Mouse (Mus musculus): Measurements from ENCODE around the gene Cgas. TPM values are rescaled to one million over a fixed set of nuclear protein-coding genes. Genes with fewer than 3 reads are reported as not detected.

The Cgas gene
- polyA plus RNA-seq, 1 experiment from 2014 or later, result 0.55 TPM

DNA sequence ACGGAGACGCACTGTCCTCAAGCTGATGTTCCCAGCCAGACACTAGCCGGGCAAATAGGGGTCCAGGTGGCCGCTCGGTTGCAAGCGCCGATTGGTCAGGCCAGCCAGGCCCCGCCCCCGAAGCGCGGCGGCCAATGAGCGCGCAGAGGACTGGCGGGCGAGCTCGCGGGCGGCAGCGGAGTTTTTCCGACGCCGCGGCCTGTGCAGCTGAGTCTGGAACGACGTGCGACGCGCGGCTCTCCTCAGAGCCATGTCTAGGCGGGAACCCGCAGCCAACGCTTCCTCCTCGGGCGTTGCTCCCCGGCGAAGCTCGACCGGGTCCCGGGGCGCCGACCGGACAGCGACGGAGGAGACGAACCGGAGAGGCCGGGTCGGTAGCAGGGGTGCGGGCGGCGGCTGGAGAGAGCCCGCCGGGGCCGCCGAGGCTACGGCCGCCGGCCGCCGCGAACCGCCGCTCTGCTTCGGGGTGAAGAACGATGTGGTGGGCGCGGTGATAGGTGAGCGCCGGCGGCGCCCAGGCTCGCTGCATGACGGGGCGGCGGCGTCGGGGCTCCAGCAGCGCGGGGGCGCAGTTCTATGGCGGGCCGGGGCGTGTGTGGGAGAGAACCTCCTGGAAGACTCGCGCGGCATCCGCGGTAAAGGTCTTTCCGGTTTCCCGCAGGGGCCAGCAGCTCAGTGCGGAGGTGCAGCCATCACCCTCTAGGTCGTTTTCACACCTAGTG is 47.2 kb downstream of the Cgas start, which contains the start of gene Ddx43:
Gene Ddx43 (plus strand): TSS at position 148 of the 722 bp plus-strand sequence.
- Histone ChIP-seq H3K4me1 (peaks cover 10% of the 10 kb centered on the region), H3K27me3 (replicated peaks; ENCODE audit: low read depth, poor library complexity, severe bottlenecking) (peaks cover 81% of the 10 kb centered on the region), H3K27ac (replicated peaks) (peak within 1 kb of the TSS; percentile 20; the same call in 1 of the 2 replicates), H3K36me3 (replicated peaks) (no peaks in the 10 kb centered on the region), H3K4me3 (peak within 1 kb of the TSS; percentile 50), H3K9me3 (no peaks in the 10 kb centered on the region)
- DNase-seq (ENCODE audit: low spot score), result peak; percentile 87
- 7% methylated on average over 93 of the region's 93 CpGs for WGBS

DNA sequence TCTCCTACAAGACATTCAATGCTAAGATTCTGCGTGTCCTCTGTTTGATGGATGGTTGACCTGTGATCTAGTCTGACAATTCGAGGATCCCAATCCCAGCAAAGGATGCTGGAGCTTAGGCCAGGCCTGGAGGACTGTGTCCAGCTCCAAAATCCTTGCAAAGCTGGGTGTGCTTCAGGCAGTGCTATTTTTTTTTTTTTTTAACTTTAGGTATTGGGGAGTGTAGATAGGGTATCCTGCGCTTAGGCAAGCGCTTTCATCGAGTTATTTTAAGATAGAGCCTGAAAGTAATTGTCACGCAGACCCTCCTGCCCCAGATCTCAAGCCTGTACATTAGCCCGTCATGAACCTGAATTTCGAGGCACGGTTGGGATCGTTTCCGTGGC is 47.8 kb downstream of the Cgas start:
- Histone ChIP-seq H3K4me3 (peak overlapping the region; percentile 50), H3K36me3 (replicated peaks) (no peaks in the 10 kb centered on the region), H3K27ac (replicated peaks) (no peak overlapping the region), H3K27me3 (replicated peaks; ENCODE audit: low read depth, poor library complexity, severe bottlenecking) (peaks cover 82% of the 10 kb centered on the region), H3K9me3 (no peaks in the 10 kb centered on the region), H3K4me1 (peaks cover 10% of the 10 kb centered on the region)
- DNase-seq (ENCODE audit: low spot score), result no peak
- WGBS, result 43% methylated on average over 11 of the region's 11 CpGs

DNA sequence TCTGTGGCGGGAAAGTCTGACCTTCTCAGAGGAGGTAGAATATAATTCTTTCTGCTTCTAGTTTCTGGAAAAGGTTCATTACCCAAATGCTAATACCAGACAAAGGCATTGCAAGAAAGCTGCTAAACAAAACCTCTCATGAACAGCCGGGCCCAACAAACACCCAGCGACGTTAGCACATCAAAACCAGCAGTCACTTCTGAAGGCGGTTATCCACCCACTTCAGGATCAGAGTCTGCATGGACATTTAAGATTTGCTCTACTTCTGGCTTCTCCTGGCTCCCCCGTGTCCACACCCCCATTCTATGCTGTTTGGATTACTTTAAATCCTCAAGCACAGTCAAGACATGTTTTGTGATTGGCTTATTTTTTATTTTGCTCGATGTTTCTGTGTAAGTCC is 48.4 kb downstream of the Cgas start:
- Histone ChIP-seq H3K27ac (replicated peaks) (no peak overlapping the region), H3K36me3 (replicated peaks) (no peaks in the 10 kb centered on the region), H3K4me1 (peaks cover 10% of the 10 kb centered on the region), H3K9me3 (no peaks in the 10 kb centered on the region), H3K27me3 (replicated peaks; ENCODE audit: low read depth, poor library complexity, severe bottlenecking) (peaks cover 81% of the 10 kb centered on the region), H3K4me3 (no peak overlapping the region)
- WGBS, result 68% methylated on average over 7 of the region's 7 CpGs
- no peak for DNase-seq (ENCODE audit: low spot score)

DNA sequence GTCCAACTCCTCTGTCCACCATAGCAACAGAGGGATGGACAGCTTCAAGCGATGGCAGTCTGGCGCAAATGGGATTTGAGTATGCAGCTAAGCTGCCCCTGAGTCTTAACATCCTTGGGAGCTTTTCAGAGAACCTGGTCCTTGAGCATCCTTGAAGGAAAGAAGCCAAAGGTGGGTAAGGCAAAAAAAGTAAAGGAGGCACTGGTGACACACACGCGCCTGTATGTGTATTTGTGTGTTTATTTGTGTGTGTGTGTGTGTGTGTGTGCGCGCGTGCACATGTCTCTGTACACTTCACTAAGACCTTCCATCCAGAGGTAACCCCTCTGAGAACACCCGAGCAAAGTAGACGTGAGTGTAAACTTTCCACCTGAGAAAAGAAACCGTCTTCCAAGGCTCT is 49.3 kb downstream of the Cgas start:
- DNase-seq (ENCODE audit: low spot score), result no peak
- H3K27ac ChIP-seq (replicated peaks), result no peak overlapping the region

DNA sequence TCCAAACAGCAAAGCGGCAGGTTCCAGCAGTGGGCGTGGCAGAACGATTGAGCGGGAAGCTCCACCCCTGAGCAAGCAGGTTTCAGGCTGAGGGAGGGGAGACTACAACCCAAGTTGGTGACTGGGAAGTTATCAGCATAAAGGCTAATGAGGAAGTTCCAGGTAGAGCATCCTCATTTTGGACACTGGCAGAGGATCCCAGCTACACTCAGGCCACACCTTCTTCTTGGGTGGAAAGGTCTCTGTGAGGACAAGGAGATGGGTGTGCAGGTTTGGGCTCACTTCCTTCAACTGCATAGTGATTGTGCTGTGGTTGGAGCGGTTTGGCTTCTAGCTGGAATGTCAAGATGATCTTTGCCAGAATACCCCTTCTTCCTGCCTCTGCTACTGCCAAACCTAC is 53.1 kb downstream of the Cgas start:
- peaks cover 38% of the 10 kb centered on the region for H3K27me3 ChIP-seq (replicated peaks; ENCODE audit: low read depth, poor library complexity, severe bottlenecking)
- WGBS, result 61% methylated on average over 5 of the region's 5 CpGs
- H3K9me3 ChIP-seq, result no peaks in the 10 kb centered on the region
- no peak overlapping the region for H3K27ac ChIP-seq (replicated peaks)
- no peak for DNase-seq (ENCODE audit: low spot score)
- no peaks in the 10 kb centered on the region for H3K36me3 ChIP-seq (replicated peaks)
- H3K4me3 ChIP-seq, result no peak overlapping the region
- H3K4me1 ChIP-seq, result no peaks in the 10 kb centered on the region

More for the DNA sequence above, 49.3 kb downstream of the Cgas start:
- no peaks in the 10 kb centered on the region for H3K36me3 ChIP-seq (replicated peaks)
- H3K4me1 ChIP-seq, result peaks cover 10% of the 10 kb centered on the region
- peaks cover 73% of the 10 kb centered on the region for H3K27me3 ChIP-seq (replicated peaks; ENCODE audit: low read depth, poor library complexity, severe bottlenecking)
- H3K9me3 ChIP-seq, result no peaks in the 10 kb centered on the region
- no peak overlapping the region for H3K4me3 ChIP-seq
- WGBS, result 86% methylated on average over 10 of the region's 10 CpGs

DNA sequence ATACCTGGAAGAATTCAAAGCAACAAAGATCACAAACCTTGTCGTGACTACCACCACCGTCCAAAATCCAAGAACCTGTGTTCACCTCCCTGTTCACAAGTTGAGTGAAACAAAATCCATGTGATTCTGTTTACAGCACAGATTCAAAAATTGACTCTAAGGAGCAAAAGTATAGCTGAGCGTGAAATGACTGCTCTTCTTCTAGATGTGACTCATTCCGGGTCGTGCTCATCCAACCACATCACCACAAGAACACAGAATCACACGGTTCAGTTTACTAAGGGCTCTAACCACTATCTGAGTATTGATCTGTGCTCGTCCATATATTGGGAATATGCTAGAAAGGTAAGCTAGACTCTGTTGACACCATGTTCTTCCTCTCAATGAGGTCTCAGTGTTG is 56.1 kb downstream of the Cgas start:
- 87% methylated on average over 7 of the region's 7 CpGs for WGBS
- H3K36me3 ChIP-seq (replicated peaks), result no peaks in the 10 kb centered on the region
- H3K27me3 ChIP-seq (replicated peaks; ENCODE audit: low read depth, poor library complexity, severe bottlenecking), result peaks cover 9% of the 10 kb centered on the region
- H3K27ac ChIP-seq (replicated peaks), result no peak overlapping the region
- DNase-seq (ENCODE audit: low spot score), result no peak
- no peak overlapping the region for H3K4me3 ChIP-seq
- no peaks in the 10 kb centered on the region for H3K9me3 ChIP-seq
- no peaks in the 10 kb centered on the region for H3K4me1 ChIP-seq

DNA sequence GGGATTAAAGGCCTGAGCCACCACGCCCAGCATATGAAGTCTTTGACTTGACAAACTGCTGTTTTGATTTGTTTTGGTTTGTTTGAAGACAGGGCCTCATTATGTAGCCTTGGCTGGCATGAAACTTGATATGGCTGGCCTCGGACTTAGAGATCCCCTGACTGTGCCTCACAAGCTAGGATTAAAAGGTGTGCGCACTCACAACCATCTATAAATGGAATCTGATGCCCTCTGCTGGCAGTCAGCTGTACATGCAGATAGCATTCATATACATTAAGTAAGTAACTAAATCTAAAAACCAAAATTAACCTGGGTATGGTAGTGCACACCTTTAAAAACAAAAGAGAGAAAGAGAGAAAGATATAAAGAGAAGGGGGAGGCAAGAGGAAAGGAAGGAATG is 57.1 kb downstream of the Cgas start:
- 52% methylated on average over 3 of the region's 3 CpGs for WGBS
- DNase-seq (ENCODE audit: low spot score), result peak; percentile 22
- Histone ChIP-seq H3K36me3 (replicated peaks) (no peaks in the 10 kb centered on the region), H3K4me1 (no peaks in the 10 kb centered on the region), H3K27ac (replicated peaks) (no peak overlapping the region), H3K4me3 (no peak overlapping the region), H3K27me3 (replicated peaks; ENCODE audit: low read depth, poor library complexity, severe bottlenecking) (peaks cover 2% of the 10 kb centered on the region; the same call in 1 of the 2 replicates), H3K9me3 (no peaks in the 10 kb centered on the region)

Small RNAs within 50 kb of the gene (microRNA-seq; reads per million reads assigned to microRNA genes)
- not detected for gene Gm26377

Other genes with a start within 250 kb of the Cgas start
- not detected in 2 replicates for gene Gsta1, start 212.6 kb downstream of the Cgas start, polyA plus RNA-seq (2016; fragmentation: Nextera tagmentation; extraction: Ambion mirVana)
- gene Gm3776, start 186.1 kb downstream of the Cgas start, polyA plus RNA-seq (2016; fragmentation: Nextera tagmentation; extraction: Ambion mirVana), result not detected in 2 replicates
- not detected in 2 replicates for gene Gm10639, start 153.3 kb downstream of the Cgas start, polyA plus RNA-seq (2016; fragmentation: Nextera tagmentation; extraction: Ambion mirVana)
- not detected in 2 replicates for gene Omt2a, start 128.4 kb downstream of the Cgas start, polyA plus RNA-seq (2016; fragmentation: Nextera tagmentation; extraction: Ambion mirVana)
- gene Omt2b, start 115.6 kb downstream of the Cgas start, polyA plus RNA-seq (2016; fragmentation: Nextera tagmentation; extraction: Ambion mirVana), result not detected in 2 replicates
- gene Gsta2, start 87.4 kb downstream of the Cgas start, polyA plus RNA-seq (2016; fragmentation: Nextera tagmentation; extraction: Ambion mirVana), result not detected in 2 replicates
- 0.26 TPM in 1 of 2 replicates, not detected in the other for gene Dppa5a, start 75.1 kb downstream of the Cgas start, polyA plus RNA-seq (2016; fragmentation: Nextera tagmentation; extraction: Ambion mirVana)
- gene Ooep, start 64.5 kb downstream of the Cgas start, polyA plus RNA-seq (2016; fragmentation: Nextera tagmentation; extraction: Ambion mirVana), result 0.80 and 0.96 TPM in 2 replicates
- 0.12 TPM in 1 of 2 replicates, not detected in the other for gene Ddx43, start 47.5 kb downstream of the Cgas start, polyA plus RNA-seq (2016; fragmentation: Nextera tagmentation; extraction: Ambion mirVana)
- gene Mto1, start 5.0 kb upstream of the Cgas start, polyA plus RNA-seq (2016; fragmentation: Nextera tagmentation; extraction: Ambion mirVana), result 23.0 and 23.8 TPM in 2 replicates
- gene Gm17324, start 5.5 kb upstream of the Cgas start, polyA plus RNA-seq (2016; fragmentation: Nextera tagmentation; extraction: Ambion mirVana), result 0.30 and 0.78 TPM in 2 replicates
- 3,747 and 3,838 TPM in 2 replicates for gene Eef1a1, start 45.9 kb upstream of the Cgas start, polyA plus RNA-seq (2016; fragmentation: Nextera tagmentation; extraction: Ambion mirVana)
- gene Slc17a5, start 144.8 kb upstream of the Cgas start, polyA plus RNA-seq (2016; fragmentation: Nextera tagmentation; extraction: Ambion mirVana), result 9.5 and 11.2 TPM in 2 replicates
- 4.0 and 4.4 TPM in 2 replicates for gene Cd109, start 172.3 kb upstream of the Cgas start, polyA plus RNA-seq (2016; fragmentation: Nextera tagmentation; extraction: Ambion mirVana)